Mouse (Mus musculus) cerebellum, adult 8-10 months (tissue): ENCODE data around the gene 1700034J05Rik.

Source experiments
- DNase-seq: peaks from one replicate; pipeline ENCODE4 v3.0.0; 2022

The 1700034J05Rik gene

DNA sequence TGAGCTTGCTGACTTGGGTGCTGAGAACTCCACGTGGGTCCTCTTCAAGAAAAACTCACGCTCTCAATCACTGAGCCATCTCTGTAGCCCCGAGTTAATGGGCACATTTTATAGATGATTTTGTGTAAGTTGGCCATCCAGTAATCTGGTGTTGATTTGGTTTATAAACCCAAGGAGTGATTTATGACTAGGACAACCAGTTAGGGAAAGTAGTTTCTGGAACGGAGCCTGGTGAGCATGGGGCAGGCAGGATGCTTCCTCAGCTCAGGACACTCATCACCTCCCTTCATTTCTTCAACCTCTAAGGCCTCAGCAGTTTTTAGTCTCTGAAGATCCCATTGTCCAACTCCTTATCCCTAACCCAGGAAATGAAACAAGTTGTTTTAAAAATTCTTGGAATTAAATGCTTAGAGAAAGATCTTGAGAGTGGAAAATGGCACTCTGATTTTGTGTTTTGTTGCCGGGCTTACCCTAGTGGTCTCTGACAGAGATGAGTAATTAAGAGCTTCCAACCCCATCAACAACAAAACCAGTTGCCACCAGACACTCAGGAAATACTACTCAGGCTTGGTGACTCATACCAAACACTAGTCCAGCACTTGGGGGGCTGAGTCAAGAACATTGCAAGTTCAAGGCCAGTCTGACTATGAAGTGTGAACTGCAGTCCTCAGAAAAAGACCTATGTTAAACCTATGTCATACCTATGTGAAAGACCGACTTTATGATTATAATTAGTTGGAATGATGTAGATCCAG is 9.4 kb upstream of the 1700034J05Rik start:
- no peak for DNase-seq

DNA sequence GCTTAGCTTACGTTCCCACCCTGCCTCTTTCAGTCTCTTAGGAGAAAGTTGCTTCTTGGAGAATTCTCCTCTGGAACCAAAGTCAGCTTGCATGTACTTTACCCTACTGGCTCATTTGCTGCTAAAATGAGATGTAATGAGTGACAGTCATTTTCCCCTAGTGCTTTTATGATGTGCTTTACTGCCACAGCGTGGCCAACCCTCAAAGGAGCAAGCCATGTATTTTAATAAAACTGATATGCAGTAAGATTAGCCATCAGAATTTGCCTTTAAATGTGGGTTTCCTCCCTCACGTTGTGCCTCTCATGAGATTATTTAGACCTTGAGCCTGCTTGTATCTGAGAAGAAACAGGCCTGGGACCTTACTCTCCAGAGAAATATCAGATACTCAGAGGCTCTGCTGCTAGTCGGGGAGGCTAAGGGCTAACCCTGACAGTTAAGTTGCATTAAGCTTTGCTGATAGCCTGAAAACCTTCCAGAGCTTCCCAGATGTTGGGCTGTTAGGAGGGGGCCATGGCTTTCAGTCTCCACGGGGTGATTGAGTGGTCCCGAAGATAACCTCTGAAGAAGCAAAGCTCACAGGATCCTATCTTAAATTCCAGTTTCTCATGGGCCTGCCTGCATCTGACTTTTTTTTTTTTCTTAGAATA is 7.7 kb upstream of the 1700034J05Rik start:
- no peak for DNase-seq

DNA sequence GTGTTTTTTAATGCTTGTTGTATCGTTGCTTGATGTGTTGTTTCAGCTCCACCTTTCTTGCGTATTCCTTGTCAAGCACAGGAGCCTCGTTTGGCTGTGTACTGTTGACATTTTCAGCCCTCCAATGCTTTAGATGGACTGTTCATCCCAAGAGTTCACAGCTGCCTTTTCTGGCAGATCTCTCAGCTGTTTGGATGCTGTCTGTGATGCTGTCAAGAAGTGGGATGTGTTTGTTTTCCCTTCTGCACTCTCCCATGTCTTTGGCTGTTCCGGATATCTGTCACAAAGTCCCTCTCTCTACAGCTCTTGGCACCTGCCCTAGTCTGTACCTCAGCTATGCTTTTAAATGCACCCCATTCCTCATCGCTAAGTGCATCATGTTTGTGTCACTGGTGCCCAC is 6.7 kb upstream of the 1700034J05Rik start:
- no peak for DNase-seq

DNA sequence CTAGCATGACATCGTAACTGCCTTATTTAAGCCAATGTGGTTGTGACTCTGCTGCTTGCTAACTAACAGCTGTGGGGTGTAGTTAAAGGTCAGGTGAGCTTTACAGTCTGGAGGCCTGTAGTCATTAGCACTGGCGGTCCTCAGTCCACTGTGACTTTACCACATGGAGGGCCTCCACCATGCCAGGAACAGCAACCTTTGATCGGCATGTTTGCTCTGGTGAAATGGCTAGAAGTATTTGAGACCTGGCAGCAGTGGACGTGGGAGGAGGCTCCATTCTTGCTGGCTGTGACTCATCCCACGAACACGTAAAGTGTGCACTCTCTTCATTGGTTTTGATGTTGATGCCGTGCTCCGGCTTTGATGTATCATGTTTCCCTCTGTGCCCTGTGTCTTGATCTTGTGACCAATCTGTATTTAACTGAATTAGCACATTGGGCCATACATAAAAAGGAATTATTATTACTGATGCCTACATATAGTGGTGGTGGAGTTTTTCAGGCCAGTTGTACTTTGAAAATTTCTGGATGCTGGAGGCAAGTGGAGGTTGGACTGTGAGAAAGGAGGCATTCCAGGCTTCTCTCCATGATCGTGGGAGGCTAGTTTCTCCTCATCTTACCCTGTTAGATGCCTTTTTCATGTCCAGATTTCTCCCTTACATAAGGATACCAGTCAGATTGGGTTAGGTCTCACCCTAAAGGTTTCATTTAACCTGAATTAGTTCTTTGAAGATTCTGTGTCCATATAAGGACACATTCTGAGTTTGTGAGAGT is 5.9 kb upstream of the 1700034J05Rik start:
- DNase-seq: no peak

DNA sequence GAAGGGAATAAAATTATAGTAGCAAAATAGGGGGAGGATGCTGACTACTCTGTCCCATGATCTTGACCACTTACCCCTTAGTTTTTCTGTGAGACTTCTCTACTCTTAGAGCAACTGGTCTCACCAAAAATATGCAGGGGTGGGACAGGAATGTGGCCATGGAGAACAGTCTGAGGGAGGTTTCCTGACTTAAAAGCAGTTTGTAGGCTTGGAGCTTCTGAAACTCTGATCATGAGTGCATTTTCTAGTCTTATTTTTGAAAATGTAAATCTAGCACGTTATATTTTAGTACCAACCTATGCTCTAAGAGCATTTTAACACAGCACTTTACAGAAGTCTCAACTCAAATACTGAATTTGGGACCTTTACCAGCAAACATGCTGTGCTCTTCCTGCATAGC is 4.5 kb upstream of the 1700034J05Rik start:
- no peak for DNase-seq

DNA sequence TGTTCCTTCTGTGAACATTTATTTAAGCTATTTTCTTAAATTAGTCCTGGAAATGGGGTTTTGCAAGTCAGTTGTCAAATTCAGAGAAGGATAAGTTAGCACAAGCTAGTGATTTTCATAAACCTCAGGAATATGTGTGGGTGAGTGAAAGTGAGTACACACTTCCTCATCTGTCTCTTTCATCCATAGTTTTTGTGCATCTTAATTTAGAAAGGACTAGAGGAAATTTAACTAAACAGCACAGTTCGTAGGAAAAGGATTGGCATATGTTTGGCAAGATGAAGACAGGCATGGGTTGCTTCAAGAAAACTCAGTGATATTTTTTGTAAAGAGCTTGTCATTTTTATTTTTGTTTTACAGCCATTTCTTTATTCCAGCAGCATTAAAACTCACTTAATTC is 2.7 kb upstream of the 1700034J05Rik start:
- no peak for DNase-seq

DNA sequence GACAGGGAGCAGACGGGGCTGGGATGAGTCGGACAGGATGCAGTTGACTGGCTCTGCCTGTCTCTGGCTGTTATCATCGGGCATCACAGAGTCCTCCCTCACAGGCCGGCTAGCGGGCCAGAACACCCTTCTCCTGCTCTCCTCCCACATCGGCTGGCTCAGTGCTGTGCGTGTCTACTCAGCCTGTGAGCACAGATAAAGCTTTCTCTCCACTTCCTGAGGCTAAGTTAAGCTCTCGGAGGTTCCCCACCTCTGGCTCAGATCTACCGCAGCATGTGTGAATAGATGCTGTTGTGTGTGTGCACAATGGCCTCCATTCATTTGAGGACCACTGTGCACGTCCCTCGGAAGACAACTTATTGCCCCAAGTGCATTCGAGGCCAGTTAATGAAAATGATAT is 1.7 kb upstream of the 1700034J05Rik start:
- no peak for DNase-seq

DNA sequence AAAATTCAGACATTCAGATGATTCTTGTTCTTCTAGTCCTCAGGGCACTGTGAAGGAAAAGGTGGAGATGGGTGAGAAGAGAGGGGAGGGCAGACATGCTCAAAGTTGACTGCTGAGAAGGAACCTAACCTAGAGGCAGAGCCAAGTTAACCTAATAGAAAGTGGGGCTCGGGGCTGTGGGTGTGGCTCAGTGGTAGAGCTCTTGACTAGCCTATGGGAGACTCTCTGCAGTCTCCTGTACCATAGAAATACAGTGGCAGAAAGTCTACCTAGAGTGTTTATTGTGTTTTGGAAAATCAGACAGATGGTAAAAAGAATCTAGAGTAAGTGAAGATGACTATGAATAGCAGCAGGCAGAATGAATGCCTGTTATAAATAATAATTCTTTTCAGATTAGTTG is 1.3 kb upstream of the 1700034J05Rik start:
- DNase-seq: no peak

DNA sequence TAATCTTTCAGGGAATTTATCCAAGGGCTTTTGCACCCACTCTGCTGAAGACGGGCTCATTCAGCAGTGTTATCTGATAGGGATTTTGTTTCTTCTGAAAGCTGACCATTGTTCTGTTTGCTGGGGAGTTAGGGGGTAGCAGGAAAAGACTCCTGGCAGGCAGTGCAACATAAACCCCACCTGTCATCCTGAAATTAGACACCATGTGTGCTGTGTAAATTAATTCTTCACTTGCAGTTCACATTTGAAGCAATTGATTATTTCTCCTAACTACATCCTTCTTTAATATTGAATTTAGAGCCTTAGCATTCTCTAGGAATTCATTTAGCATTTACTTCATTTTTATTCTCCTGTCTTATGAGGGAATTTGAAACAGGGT is 3.8 kb downstream of the 1700034J05Rik start:
- no peak for DNase-seq

DNA sequence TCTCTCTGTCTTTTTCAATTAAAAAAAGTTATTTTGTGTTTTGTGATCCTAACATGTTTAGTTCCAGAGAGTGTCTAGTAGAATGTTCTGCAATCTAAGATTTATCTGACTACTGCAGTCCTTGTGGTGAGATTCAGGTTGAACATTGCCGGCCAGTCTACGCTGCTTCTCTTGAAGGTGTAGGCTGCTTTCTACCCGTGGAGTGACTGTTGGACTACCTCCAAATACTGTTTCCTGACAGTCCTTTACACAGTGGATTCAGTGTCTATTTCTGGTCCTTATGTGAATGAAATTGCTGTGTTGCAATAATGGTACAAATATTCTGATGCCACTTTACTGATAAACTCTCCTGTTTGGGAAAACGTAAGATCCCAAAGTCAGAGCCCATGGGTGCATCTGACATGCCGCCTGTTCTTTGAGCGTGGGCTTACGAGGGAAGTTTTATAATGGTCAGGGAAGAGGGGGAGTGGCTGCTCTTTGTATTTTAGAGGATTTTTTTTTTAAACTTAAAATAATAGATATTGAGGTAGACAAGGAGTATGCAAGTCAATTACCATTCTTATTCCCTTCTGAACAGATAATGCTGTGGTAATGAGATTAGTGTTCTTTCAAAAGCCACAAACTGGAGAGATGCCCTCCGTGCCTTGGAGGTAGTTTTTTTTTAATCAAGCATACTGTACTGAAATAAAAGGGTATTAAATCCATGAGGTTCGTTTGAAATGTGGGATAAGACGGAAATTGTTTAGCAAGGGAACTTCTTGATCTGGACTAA is 4.4 kb downstream of the 1700034J05Rik start:
- no peak for DNase-seq

DNA sequence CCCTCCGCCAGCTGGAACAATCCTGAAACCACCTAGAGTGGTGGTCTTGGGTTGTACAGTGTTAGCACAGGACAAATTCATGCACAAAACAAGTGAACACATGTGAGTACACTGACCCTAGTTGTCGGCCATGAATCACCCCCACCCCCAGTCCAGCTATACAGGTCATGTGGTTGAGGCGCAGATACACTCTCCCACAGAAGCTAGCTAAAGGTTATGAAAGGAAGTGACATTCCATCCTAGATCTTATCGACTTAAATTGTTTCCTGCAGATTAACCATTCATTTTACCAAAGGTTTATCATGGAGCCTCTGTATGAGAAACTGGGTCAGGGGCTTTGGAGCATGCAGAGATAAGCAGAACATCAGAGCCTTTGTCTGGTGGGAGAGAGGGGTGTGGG is 7.0 kb downstream of the 1700034J05Rik start:
- DNase-seq: no peak

DNA sequence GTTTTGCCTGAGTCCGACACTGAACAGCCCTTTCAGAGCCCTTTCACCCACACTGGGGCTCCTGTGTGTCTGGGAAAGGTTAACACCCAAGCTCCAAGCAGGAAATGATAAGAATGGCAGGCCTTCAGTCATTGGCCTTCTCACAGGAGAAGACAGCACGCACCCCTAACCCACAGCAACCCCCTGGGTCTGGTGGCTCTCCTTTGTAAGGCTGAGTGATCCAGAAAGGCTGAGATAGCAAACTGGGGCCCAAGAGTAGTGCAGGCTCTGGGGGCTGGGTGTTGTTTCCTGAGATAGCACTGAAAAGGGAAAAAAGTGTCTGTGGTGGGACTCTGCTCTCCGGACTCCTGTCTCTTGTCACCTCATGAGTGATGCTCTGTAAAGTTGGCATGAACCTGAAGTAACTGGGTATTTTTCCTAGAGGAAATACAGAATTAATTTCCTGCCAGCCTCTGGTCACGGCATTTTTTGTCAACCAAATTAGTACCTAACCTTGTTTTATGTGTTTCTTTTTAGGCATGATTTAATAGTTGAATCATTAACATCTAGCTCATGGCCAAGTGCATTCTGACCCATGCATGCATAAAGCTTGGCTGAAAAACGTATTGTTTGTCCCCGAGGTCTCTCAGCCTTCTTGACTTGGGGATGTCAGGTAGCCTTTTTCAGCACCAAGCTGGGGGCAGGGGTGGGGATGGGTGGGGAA is 7.7 kb downstream of the 1700034J05Rik start:
- no peak for DNase-seq

DNA sequence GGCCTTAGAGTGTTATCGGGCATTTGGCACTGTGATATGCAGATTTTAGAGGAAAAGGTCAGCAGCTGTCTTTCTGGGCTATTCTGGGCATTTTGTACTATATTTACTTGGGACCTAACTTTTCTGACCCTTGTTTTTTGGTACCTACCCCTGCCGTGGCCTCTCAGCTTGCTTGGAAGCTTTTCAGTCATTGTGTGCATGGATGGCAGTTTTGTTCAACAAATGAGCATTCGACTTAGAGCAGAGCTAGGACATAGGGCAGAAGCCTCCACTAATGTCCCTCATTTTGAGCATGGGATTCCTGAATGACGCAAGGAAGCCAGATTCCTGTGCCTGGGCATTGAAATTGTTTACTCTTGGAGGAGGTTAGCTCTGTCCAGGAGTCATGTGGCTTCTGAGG is 9.4 kb downstream of the 1700034J05Rik start:
- DNase-seq: no peak

DNA sequence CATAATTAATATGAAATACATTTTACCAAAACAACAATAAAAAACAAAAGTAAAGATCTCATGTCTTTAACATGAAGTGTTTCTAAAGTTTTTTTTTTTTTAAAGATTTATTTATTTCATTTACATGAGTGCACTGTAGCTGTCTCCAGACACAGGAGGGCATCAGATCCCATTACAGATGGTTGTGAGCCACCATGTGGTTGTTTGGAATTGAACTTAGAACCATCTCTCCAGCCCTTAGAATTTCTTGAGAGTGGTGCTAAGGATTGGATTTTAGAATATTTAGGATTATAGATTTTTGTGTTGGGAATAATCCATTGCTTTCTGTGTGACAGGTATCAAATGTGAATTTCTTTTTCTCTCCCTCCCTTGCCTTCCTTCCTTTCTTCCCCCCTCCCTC is 10.2 kb downstream of the 1700034J05Rik start:
- DNase-seq: no peak

DNA sequence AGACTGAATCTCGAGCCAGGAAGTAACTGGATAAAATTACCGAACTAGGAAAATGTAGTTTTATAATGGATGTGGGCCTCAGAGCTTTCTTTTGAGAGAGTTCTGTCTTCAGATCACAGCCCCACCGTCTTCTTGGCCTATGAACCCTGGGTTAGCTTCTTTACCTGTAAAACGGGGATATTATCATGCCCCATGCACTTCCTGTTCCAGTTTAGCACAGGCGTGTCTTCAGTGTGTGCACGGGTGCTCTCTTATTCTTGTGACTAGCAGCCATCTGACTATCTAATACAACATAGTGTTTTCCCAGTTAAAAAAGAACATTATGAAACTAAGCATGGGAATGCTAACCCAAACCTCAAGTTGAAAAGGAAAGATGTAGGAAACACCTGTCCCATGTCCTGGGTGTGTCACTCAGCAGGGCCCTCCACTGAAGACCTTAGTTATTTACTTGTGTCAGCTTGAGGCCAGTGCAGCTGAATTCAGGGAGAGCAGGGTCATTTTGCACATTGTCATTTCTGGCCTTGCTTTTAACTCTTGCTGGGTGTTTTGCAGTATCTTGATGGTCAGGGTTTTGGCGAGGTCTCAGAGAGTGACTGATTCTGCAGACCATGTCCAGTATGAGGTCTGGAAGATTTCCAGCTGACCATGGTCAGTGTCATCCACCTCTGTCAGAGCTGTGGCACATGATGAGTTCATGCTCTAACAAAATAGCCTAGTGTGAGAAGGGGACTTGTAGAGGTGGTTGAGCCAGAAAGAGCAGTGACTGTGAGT is 12.5 kb downstream of the 1700034J05Rik start:
- no peak for DNase-seq

DNA sequence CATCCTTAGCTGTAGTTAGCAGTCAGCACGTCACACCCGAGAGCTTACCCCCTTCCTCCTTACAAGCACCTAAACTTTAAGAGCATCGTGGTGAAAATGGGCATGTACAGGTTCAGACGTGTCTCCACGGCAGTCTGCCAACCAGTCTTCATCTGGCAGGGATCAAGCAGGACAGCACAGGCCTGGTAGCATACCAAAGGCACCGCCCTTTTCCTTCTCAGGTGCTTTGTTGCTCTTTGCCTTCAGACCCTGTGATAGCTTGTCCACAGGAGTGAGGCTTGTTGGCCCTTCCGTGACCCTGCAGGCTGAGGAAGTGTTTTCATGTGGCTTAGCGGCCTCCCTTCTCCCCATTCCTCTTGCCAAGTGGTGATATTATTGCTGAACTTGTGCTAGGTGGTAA is 15.2 kb downstream of the 1700034J05Rik start:
- DNase-seq: no peak

DNA sequence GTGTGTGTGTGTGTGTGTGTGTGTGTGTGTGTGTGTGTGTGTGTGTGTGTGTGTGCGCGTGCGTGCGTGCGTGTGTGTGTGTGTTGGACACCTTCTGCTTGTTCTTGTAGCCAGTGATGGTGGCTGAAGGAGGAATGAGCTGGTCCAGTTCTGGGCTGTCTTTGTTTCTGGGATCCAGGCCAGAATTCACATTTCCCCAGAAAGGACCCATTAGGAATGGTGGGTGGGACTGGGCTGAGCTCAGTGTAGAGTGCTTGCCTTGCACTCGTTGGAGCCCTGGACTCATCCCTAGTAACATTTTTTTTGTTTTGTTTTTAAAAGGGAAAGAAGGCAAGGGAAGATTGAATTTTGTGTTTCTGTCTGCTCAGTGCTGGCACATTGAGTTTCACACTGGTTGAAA is 18.3 kb downstream of the 1700034J05Rik start:
- no peak for DNase-seq

DNA sequence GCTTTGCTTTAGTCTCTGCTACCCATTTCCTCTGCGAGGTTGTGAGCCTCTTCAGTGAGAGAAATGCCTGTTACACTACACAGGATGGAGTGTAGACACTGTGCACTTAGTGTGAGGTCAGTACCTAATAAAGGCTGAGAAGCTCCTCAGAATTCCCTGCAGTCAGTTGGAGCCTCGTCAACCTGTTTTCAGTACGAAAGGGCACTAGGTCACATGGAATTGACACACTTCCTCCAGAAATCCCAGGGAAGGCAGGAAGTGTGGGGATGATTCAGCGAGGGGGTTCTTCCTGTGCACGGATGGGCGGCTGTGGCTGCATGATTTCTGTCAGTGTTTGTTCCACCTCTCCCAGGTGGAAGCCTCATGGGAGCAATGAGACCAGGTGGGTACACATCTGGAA is 21.1 kb downstream of the 1700034J05Rik start:
- DNase-seq: no peak

DNA sequence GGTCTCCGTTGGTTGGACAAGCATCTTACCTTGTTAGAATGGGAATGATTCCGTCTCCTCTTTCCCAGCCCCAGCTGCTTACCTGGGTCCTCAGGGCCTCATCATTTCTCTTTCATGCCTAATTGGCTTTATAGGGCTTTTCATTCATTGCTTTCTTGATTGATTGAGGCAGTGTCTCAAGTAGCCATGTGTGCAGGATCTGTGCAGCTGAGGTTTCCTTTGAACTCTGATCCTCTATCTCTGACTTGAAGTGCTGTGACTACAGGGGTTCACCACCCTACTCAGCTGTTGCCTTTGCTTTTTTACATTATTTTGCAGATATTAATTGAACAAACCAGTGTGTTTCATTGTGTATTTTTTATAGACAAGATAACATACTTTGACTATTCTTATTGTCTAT is 25.2 kb downstream of the 1700034J05Rik start:
- DNase-seq: no peak

DNA sequence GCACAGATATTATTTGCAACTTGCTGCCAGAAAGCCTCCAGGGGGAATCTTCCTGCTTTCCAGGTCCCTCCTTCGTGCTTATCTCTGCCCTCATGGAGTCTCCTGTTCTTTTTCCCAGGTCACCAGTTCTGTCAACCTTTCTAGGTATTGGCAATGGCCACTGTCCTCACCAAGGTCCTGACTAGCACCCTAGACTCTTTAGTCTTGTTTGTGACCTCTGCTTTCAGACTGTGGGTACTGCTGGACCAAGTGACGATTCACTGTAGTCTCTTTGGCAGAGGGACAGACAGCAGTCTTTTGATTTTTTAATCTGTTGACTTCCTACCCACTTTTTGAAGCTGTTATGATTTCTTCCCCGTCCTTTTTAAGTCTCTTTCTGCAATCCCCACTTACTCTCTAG is 26.1 kb downstream of the 1700034J05Rik start:
- no peak for DNase-seq

DNA sequence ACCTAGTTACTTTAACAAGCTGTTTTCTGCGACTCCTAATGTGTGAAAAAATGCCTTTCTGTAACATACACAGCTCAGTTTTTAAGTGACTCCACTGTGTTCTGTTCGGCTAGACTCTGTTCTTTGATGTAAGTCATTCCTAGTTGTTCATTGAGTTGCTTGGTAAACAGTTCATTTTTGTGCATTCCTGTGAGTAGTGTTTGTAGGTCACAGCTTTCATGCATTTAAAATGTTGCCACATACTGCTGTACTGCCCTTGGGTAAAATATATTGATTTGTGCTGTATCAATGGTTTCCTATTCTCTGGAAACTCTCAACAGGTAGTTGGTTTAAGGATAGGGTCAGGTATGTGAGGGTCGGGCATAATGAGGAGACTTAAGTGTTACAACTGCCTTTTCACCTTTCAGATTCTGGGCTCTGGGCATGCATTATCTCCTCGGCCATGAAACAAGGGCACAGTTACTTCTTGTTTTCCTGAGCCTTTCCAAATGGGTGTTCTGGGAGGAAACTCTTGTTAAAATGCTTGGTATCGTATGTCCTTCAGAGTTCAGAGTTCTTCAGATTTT is 27.7 kb downstream of the 1700034J05Rik start:
- no peak for DNase-seq

DNA sequence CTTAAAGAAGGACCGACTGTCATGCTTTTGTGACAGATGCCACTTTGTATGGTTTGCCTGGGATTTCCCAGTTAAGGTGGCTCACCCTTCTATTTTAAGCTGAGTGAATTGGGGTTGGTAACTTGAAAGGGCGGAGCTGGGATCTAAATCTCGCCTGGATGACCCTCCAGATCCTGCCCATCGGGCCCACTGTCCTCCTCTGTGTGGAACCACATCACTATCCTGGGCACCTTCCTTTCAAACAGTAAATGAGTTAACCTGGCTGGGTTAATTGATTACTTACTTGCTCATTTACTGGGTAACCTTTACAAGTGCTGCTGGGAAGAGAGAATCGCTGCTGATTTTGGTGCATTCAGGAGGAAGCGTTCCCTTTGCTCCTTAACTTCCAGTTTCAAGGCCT is 35.9 kb downstream of the 1700034J05Rik start:
- no peak for DNase-seq
